Mouse (Mus musculus) liver, embryonic 14.5 days (tissue): ENCODE data around the gene Tnfsf14. TPM values are rescaled to one million over a fixed set of nuclear protein-coding genes. Genes with fewer than 3 reads are reported as not detected.

Experiments
- ATAC-seq: fragments of 200-750 bp; cut with Nextera tagmentation; 2 replicates; pipeline ENCODE4 v1.8.0; 2017; ENCODE audit warnings: moderate number of reproducible peaks, mild to moderate bottlenecking, moderate library complexity; ENCODE audit not compliant: insufficient read depth
- DNase-seq, 3 experiments: peaks; one replicate each; pipeline ENCODE4 v3.0.0-alpha.2; 2012 to 2013; ENCODE audit warnings: low read depth in 3 of 3, low spot score in 3 of 3
- H3K27ac ChIP-seq: fragments of 300-500 bp; sonication (generic); 2 replicates; pipeline ENCODE4 v1.5.1; 2014; ENCODE audit warnings: moderate library complexity, mild to moderate bottlenecking, control low read depth, inconsistent platforms
- H3K27me3 ChIP-seq: fragments of 300-500 bp; sonication (generic); 2 replicates; pipeline ENCODE4 v1.6.1; 2014; ENCODE audit warnings: mild to moderate bottlenecking, low read length, moderate library complexity; ENCODE audit not compliant: control insufficient read depth, insufficient read depth
- H3K36me3 ChIP-seq: fragments of 300-500 bp; sonication (generic); replicated peaks from 2 replicates; pipeline ENCODE4 v1.6.1; 2014; ENCODE audit warnings: low read depth; ENCODE audit not compliant: control insufficient read depth, insufficient read depth
- H3K4me1 ChIP-seq, 2 experiments: fragments of 200-500 bp in 1 of 2; fragments of 300-500 bp in 1 of 2; sonication (generic) in 1 of 2; replicated peaks; 2 replicates each; pipeline ENCODE4 v1.6.1; 2012 to 2014; ENCODE audit warnings: antibody characterized with exemption in 1 of 2, inconsistent platforms in 1 of 2, low read length in 1 of 2; ENCODE audit not compliant: control insufficient read depth in 2 of 2, insufficient read depth in 2 of 2
- H3K4me2 ChIP-seq: fragments of 300-500 bp; sonication (generic); 2 replicates; pipeline ENCODE4 v1.6.1; 2014; ENCODE audit warnings: low read depth, mild to moderate bottlenecking, control low read depth, moderate library complexity
- H3K4me3 ChIP-seq, 2 experiments: fragments of 200-500 bp in 1 of 2; fragments of 300-500 bp in 1 of 2; sonication (generic) in 1 of 2; 2 replicates each; pipeline ENCODE4 v1.5.1; 2012 to 2014; ENCODE audit warnings: low read depth in 2 of 2, low read length in 2 of 2, mild to moderate bottlenecking in 2 of 2, control low read depth in 1 of 2, inconsistent platforms in 1 of 2, moderate library complexity in 1 of 2; ENCODE audit not compliant: insufficient read depth in 1 of 2
- H3K9ac ChIP-seq: fragments of 300-500 bp; sonication (generic); replicated peaks from 2 replicates; pipeline ENCODE4 v1.6.1; 2014; ENCODE audit warnings: mild to moderate bottlenecking, control low read depth, moderate library complexity
- H3K9me3 ChIP-seq: fragments of 300-500 bp; sonication (generic); 2 replicates; pipeline ENCODE4 v1.6.1; 2016; ENCODE audit warnings: low read length, mixed read lengths; ENCODE audit not compliant: control insufficient read depth
- CTCF ChIP-seq: IDR thresholded peaks from 2 replicates; pipeline ENCODE4 v1.5.1; 2016; ENCODE audit warnings: antibody characterized with exemption, low read depth, control low read depth
- EP300 ChIP-seq: IDR thresholded peaks from 2 replicates; pipeline ENCODE4 v1.6.1; 2016; ENCODE audit warnings: antibody characterized with exemption, low read depth
- WGBS: fragments of 180-500 bp; shearing (Covaris S2); extraction: QIAGEN DNeasy Blood & Tissue Kit; methylation state at CpG from one replicate; pipeline ENCODE4 v1.1.7; 2014; ENCODE audit not compliant: insufficient replicate concordance; 5-methylcytosine and 5-hydroxymethylcytosine counted together
- polyA plus RNA-seq, 2 experiments: library from polyadenylated mRNA; depleted of rRNA in 1 of 2; stranded (reverse) in 1 of 2; unstranded in 1 of 2; fragments of >200 nt; fragmentation: Nextera tagmentation in 1 of 2; extraction: Ambion mirVana in 1 of 2; gene quantifications; 2 replicates each; pipeline versions ENCODE4 v1.2.1 to v1.2.3; 2012 to 2014

The Tnfsf14 gene
- polyA plus RNA-seq, 2 experiments: 0.51 to 1.9 TPM

GRCm38 (mm10) chr17:57172378-57172777 is 21.6 kb downstream of the Tnfsf14 start:
- 64% methylated on average over 5 of the region's 5 CpGs for WGBS
- H3K27ac ChIP-seq: no peak overlapping the region
- H3K9ac ChIP-seq: no peak overlapping the region
- no peak overlapping the region for H3K4me2 ChIP-seq
- ATAC-seq (no peak), DNase-seq (no peak)
- H3K36me3 ChIP-seq: no peaks in the 10 kb centered on the region
- peaks cover 0 to 5% of the 10 kb centered on the region in 2 experiments; a peak in 2 of 4 replicates for H3K4me1 ChIP-seq
- H3K9me3 ChIP-seq: no peaks in the 10 kb centered on the region
- H3K27me3 ChIP-seq: no peaks in the 10 kb centered on the region
- no peak overlapping the region for H3K4me3 ChIP-seq
- TF ChIP-seq CTCF: no peak
- TF ChIP-seq EP300: no peak

DNA sequence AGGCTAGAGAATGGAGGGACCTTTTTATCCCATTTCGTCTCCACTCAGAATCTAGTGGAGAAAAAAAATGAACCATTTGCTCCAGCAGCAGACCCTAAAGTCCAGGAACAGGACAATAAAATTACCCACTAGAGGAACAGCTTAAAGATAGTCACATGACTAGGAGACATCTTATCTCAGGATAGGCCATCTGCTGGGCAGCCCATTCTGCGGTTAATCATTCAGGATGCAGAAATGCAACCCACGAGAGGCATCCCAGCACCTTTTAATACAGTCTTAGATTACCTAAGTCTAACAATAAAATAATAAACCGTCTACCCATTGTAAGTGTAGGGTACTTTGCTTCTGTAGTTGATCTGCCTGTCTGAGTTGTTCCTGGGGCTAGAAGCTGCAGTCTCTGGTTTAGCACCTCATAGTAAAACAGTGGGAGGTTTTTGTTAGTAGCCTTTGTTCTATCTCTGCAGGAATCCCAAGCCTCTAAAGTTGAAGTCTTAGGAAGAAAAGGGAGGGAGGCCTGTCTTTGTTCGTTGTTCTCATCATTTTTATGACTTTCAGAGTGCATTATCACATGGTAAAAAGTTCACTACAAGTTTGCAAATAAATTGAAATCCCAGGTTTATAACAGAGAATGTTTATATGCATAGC is 23.2 kb downstream of the Tnfsf14 start:
- H3K4me2 ChIP-seq: no peak overlapping the region
- TF ChIP-seq CTCF (no peak), EP300 (0 out of 2 replicates have a peak, but pooled peaks have one; percentile 36)
- no peak overlapping the region for H3K9ac ChIP-seq
- no peaks in the 10 kb centered on the region for H3K36me3 ChIP-seq
- no peaks in the 10 kb centered on the region for H3K27me3 ChIP-seq
- H3K9me3 ChIP-seq: no peaks in the 10 kb centered on the region
- WGBS: 27% methylated on average over 5 of the region's 5 CpGs
- ATAC-seq (peak; percentile 37; the same call in 1 of the 2 replicates), DNase-seq (no peak)
- H3K4me3 ChIP-seq: no peak overlapping the region
- no peak overlapping the region for H3K27ac ChIP-seq
- H3K4me1 ChIP-seq: peaks cover 0 to 5% of the 10 kb centered on the region in 2 experiments; a peak in 2 of 4 replicates

GRCm38 (mm10) chr17:57166800-57167791 is 26.9 kb downstream of the Tnfsf14 start:
- H3K9me3 ChIP-seq: no peaks in the 10 kb centered on the region
- ATAC-seq: 0 out of 2 replicates have a peak, but pooled peaks have one; percentile 18
- H3K4me1 ChIP-seq: peaks cover 0 to 5% of the 10 kb centered on the region in 2 experiments; a peak in 2 of 4 replicates
- no peak overlapping the region for H3K4me3 ChIP-seq
- H3K4me2 ChIP-seq: no peak overlapping the region; the same call in 1 of the 2 replicates
- DNase-seq: peak; percentile 37 to 41 (median 40)
- WGBS: 17% methylated on average over 11 of the region's 11 CpGs
- TF ChIP-seq EP300: no peak
- TF ChIP-seq CTCF: peak; percentile 95
- H3K27me3 ChIP-seq: no peaks in the 10 kb centered on the region
- no peak overlapping the region for H3K27ac ChIP-seq
- H3K36me3 ChIP-seq: no peaks in the 10 kb centered on the region
- no peak overlapping the region for H3K9ac ChIP-seq

- Histone ChIP-seq H3K27me3 (peaks cover 20% of the 10 kb centered on the region), H3K4me3 (no peak overlapping the region), H3K27ac (no peak overlapping the region), H3K36me3 (no peaks in the 10 kb centered on the region), H3K4me1 (peaks cover 0 to 3% of the 10 kb centered on the region in 2 experiments; a peak in 1 of 4 replicates), H3K4me2 (no peak overlapping the region), H3K9ac (no peak overlapping the region), H3K9me3 (no peaks in the 10 kb centered on the region)
- 67% methylated on average over 4 of the region's 4 CpGs for WGBS
- TF ChIP-seq EP300 (no peak), CTCF (no peak)
- DNase-seq: no peak
- no peak for ATAC-seq
Measured at GRCm38 (mm10) chr17:57153787-57154186, 40.2 kb downstream of the Tnfsf14 start.

DNA sequence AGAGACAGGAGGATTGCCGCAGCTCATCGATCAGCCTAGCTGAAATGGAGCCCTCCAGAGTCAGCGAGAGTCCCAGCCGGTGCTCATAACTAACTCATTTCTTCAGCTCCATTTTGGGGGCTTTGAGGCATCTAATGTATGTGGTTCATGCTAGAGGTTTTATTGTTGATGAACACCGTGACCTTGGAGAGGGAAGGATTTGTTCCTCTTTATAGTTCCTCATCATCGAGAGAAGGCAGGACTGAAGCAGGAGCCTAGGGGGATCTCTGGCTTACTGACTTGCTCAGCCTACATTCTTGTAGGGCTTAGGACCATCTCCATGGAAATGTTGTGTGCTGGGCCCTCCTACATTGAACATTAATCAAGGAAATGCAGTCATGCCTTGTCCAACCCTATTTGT is 41.0 kb downstream of the Tnfsf14 start:
- 60% methylated on average over 6 of the region's 6 CpGs for WGBS
- Histone ChIP-seq H3K27me3 (peaks cover 28% of the 10 kb centered on the region), H3K36me3 (no peaks in the 10 kb centered on the region), H3K4me3 (no peak overlapping the region), H3K4me1 (peaks cover 0 to 3% of the 10 kb centered on the region in 2 experiments; a peak in 1 of 4 replicates), H3K4me2 (no peak overlapping the region), H3K9me3 (no peaks in the 10 kb centered on the region), H3K27ac (no peak overlapping the region), H3K9ac (no peak overlapping the region)
- no peak for TF ChIP-seq CTCF
- no peak for TF ChIP-seq EP300
- DNase-seq: no peak
- no peak for ATAC-seq
